Mouse (Mus musculus): ENCODE data around the gene Atp6v0c.
"Not testable (repeated sequence)": the region's sequence is repeated elsewhere in the genome, so short reads cannot be mapped to it uniquely, and the experiment has no call there.

The Atp6v0c gene

DNA sequence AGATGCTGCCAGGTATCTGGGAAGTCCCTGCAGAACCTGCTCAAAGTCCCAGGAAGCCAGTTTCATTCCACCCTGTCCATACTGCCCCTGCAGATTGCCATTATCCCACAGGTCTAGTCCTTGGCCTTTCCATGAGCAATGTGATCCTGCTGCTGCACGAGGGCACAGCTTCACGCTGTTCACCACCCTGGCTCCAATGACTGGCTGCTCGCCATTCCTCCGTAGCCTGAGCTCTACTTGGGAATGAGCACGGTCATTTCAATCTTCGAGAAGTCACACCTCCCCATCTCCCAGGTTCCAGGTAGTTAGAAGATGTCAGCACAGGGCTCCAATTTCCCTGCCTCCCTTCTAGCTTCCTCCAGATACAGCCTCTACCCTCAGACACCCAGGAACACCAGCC, 12.4 kb downstream of the Atp6v0c start:
- no peak for DNase-seq (ENCODE audit: low read depth, low spot score)

DNA sequence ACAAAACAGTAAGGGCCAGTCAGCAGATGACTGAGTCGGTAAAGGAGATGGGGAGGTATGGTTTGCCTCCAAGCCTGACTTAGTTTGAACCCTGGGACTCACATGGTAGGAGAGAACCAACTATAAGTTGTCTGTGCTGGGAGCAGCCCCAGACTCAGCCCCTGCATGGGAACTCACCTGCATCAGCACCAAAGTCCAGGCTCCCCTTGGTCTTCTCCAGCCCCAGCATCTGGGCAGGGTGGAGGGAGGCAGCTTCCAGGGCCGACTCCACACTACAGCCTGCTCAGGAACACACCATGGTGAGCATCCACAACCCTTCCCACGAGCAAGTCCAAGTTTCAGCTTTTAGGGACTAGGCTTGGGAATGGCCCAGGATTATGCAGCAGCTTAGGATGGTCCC, 13.1 kb downstream of the Atp6v0c start:
- no peak for DNase-seq (ENCODE audit: low read depth, low spot score)

DNA sequence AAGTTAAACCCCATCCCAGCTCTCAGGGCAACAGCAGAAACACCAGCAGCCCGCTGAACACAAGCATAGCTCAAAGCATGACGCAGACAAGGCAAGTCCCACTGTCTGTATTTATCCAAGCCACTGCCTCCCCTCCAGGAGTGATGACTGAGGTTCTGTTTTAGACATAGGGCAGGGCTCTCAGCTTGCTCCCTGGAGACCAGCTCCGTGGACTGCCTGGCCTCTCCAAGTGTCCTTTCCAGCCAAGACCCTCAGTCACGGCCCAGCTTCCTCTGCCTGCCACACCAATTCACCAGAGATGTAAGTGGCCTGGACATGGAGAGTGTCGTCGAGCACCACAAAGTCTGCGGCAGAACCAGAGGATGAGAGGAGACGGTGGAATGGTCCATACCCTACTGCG, 13.8 kb downstream of the Atp6v0c start:
- no peak for DNase-seq (ENCODE audit: low read depth, low spot score)

DNA sequence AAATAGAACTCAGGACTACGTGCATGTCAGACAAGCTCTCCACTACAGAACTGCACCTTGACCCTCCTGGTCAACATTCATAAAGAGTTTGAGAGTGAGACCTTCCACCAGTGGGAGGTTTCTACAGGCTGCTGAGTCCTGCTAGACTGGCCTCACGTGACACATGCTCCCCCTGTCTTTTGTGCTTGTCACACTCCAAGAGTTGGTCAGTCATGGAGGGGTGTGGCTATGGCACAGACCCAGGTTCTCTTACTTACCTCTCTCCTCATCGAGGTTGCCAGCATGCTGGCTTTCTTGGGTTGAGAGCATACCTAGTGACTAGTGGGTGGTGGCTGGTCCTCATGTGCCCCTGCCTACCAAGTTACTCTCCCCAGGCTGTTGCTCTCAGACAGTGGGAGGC, 15.0 kb downstream of the Atp6v0c start:
- DNase-seq (ENCODE audit: low read depth, low spot score) = no peak

DNA sequence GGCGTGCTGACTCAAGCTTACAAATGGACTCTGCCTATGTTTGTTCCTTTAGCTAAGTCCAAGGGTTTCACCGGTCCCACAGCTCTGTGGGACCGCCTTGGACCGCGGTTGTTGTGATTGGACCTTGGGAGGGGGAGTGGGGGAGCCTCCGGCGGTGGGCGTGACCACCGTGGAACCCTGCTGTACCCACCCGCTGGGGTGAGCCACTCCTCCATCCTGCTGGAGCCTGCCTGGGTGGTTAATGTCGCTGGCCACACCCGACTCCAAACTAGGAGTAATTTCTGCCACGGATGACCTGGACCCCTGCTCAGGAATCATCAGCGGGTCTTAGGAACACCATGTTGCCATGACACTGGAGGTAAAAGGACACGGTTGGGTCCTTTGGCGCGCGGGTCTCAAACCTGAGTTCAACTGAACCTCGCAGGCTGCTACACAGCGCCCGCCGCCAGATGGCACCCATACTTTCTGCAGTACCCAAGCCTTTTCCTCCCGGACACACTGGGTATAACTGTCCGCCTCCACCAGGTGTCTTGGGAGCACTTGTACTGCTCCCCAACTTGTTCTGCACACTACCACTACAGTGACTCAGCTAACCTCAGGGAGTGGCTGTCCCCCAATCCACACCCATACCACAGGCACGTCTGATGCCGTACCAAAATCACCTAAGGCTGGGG, 17.5 kb downstream of the Atp6v0c start:
- DNase-seq (ENCODE audit: low read depth, low spot score) = peak; percentile 83

DNA sequence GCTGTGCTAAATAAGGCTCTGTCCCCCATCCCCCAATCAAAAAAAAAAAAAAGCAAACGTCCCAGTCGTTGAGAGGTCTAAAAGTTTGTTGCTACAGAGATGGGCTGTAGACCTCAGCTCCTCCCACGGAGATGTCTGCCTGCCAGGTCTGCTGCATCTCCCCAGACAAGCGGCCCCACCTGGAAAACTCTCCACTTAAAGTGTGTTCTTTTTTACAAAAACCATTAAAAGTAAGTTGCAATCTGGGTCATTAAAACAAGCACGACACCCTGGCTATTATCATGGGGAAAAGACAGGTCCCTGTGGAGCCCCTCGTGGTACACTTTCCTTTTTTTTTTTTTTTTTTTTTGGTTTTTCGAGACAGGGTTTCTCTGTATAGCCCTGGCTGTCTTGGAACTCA, 18.1 kb downstream of the Atp6v0c start:
- DNase-seq (ENCODE audit: low read depth, low spot score) = no peak

DNA sequence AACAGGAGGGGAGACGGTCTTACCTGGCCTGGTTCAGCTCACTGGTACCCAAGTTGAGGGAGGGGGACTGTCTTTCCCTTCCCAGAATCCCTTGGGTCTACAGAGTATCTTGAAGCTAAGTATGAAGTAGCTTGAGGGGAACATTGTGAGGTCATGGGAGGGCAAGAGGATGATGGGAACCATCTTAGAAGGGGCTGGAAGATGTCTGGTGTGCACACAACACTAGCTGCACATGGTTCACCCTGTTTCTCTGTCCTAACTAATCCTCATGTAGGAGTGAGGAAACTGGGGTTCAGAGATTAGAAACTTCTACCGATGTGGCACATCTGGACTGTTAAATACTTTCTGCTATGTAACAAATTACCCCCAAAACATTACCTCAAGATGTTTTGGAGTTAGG, 18.7 kb downstream of the Atp6v0c start, which contains the start of gene Pdpk1:
TSS of gene Pdpk1 (minus strand) at position 101 of the 400 bp plus-strand sequence.
- no peak for DNase-seq (ENCODE audit: low read depth, low spot score)

DNA sequence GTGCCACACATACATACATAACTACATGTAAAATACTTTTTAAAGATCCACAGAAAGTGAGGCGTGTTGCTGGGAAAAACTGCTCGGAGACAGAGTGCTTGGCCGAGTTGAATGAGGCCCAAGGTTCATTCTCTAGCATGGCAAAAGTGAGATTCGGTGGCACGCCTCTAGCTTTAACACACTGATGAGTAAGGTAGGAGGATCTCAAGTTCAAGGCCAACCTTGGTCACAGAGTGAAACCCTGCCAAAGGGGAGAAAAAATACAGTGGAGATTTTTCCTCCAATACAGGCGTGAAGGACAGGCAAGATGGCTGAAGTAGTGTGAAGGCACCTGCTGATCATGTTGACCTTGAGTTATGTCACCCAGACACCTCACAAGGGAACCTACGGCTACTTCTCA, 20.1 kb downstream of the Atp6v0c start:
- no peak for DNase-seq (ENCODE audit: low read depth, low spot score)

DNA sequence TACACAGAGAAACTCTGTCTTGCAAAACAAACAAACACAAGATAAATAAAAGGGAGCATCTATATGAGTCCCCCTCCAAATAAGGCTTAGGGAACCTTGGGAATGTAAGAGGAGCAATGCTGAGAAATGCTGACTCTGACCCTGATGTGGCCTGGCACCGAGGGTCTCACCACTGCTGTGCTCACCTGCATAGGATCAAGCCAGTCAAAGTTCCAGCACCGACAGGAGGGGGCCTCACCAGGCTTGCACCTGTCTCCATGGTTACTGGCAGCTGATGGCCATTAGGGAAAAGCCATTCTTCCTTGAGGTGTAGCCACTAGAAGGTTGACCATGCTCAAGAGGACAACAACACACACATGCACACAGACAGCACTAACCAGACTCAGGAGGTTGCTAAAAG, 26.6 kb downstream of the Atp6v0c start:
- DNase-seq (ENCODE audit: low read depth, low spot score) = no peak

DNA sequence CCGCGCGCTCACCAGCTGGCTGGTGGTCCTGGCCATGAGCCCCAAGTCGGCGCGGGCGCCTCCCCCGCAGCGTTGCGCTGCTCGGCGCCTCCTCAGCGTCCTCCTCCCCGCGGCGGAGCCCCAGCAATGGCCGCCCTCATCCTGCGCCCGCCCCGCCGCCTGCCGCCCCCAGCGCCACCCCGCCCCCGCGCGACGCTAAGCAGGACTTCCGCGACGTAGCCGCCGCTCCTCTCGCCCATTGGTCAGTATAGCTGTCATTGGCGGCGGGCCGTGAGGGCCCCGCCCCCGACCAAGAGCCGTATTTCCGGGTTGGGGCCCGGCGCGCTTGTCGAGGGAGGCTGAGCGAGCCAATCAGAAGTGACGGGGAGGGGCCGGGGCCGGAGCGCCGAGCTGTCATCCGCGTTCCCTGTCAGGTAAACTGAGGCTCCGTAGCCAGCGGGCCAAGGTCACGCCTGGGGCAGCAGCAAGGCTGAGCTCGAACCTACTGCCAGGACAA, 28.0 kb downstream of the Atp6v0c start:
- DNase-seq (ENCODE audit: low read depth, low spot score) = peak; percentile 94

DNA sequence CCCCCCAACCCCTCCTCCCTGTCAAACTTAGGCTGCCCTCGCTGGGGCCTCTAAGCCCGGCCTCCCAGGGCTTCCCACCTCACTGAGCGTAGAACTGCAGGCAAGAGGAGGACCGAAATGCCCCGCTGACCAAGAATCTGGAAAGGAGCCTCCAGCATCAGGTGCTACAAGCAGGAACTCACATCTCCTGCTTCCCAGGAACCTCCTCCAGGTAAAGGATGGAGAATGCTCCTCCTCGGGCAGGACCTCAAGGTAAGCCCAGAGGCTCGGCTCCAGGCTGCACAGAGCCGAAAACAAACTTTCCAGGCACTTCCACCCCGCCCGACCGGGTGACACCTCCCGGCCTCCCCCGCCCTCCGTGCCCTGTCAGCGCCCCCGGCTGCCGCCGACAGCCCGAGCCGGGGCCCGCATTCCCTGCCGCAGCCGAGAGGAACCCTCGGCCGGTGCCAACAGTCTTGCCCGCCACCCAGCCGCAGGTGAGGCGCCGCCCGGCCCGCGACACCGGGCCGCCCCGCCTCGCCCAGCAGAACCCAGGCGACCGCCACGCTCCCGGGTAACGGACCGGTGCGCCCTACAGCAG, 28.6 kb downstream of the Atp6v0c start:
- DNase-seq (ENCODE audit: low read depth, low spot score) = no peak

DNA sequence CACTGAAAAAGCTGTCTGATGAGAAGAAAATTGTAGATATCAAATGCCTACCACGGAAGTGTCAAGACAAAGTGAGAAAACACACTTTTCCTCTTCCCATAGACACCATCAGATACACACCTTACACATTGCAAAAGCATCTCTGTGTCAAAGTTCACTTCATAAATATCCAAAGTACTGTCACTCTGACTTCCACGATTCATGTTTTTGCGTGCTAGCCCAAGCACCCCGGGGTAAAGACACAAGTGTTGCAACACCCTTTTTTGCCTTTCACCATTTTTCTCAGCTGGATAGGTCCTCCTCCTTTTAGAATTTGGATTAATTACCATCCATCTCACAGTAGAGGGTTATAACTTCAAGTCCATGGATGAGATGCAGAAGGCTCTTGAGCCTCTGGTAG, 29.5 kb downstream of the Atp6v0c start:
- DNase-seq (ENCODE audit: low read depth, low spot score) = no peak

DNA sequence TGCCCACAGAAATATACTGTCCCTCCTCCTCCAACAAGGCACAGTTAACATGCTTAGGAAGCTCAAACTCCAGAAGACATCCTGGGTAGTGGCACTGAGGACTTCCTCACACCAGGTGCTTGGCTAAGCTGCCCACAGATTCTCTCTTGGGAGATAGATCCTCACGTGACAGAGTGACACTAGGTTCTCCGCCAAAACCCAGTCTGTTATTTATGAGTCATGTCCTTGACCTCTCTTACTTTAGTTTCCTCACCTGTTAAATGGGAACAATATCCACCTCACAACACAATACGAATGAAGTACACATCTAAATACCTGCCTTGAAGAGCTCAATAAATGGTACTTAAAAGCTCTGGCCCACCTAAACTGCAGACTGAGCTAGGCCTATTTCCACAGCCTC, 30.2 kb downstream of the Atp6v0c start:
- DNase-seq (ENCODE audit: low read depth, low spot score) = no peak

DNA sequence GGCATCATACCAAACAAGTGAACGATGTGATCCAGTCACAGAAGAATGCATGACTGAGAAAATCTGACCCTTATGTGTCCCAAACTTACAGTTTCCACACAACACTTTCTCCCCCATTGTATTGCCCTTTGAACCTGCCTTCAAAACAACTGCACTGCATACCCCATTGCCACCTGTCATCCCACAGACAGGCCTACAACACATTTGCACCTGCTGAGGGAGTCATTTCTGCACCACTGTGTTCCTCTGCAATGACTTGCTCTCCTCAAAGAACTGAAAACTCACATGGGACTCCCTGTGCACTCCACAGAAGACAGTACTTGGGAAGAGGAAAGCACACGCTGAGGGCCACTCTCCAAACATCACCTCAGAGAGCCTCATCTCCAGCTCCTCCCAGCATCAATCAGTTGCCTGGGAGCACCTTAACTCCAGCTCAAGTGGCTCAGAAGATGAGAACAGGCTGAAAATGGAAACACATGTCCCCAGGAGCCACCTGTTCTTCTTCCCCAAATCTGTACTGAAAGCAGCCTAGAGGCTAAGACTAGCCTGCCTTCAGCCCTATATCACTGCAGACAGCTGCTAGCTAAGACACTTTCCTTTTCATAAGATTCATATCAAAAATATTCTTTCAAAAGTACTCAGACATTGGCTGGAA, 32.1 kb downstream of the Atp6v0c start:
- DNase-seq (ENCODE audit: low read depth, low spot score) = no peak

DNA sequence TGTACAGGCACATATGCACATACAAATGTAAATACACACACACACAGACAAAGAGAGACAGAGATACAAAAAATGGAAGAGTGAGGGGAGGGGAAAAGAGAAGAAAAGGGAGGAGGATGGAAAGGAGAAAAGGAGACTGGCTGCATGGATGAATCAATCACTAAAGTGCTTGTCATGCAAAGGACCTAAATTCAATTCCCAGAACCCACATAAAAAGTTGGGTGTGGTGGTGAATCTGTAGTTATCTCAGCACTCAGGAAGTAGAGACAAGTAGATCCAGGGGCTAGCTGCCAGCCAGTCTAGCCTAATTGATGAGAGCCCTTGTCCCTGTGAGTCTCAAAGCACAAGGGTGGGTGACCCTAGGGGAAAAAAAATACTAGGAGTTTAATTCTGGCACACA, 35.4 kb downstream of the Atp6v0c start:
- no peak for DNase-seq (ENCODE audit: low read depth, low spot score)

DNA sequence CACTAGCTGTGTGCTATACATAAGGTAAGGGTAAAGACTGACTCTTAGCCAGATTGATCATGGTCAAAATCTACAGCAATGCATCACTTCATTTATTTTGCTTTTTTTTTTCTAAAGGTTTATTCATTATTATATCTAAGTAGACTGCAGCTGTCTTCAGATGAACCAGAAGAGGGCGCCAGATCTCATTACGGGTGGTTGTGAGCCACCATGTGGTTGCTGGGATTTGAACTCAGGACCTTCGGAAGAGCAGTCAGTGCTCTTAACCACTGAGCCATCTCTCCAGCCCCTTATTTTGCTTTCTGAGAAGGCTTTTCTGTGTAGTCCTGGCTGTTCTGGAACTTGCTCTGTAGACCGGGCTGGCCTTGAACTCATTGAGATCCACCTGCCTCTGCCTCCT, 36.6 kb downstream of the Atp6v0c start:
- DNase-seq (ENCODE audit: low read depth, low spot score) = not testable (repeated sequence)

DNA sequence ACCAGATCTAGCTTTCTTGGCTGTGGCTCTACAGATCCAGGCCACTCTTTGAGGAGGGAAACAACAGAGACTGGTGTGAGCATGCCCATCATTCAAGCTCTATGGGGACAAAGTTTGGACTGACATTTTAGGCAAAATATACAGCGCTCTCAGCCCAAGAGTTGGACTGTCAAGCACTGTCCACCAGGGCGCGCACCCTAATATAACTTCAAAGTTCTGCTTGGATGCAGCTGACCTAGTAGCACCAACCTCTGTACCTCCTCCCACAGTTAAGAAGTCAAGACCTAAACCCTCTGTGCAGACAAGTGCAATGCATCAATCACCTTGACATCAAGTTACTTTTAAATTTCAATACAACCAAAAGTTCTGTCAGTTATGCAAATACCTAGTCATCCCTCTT, 37.9 kb downstream of the Atp6v0c start:
- no peak for DNase-seq (ENCODE audit: low read depth, low spot score)

DNA sequence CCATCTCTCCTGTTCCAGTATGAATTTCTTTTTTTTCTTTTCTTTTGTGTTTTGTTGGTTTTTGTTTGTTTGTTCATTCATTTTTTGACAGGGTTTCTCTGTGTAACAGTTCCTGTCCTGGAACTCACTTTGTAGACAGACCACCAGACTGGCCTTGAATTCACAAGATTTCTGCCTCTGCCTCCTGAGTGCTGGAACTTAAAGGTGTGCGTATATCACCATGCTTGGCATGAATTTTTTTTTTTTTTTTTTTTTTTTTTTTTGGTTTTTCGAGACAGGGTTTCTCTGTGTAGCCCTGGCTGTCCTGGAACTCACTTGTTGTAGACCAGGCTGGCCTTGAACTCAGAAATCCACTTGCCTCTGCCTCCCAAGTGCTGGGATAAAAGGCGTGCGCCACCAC, 40.3 kb downstream of the Atp6v0c start:
- DNase-seq (ENCODE audit: low read depth, low spot score) = not testable (repeated sequence)

DNA sequence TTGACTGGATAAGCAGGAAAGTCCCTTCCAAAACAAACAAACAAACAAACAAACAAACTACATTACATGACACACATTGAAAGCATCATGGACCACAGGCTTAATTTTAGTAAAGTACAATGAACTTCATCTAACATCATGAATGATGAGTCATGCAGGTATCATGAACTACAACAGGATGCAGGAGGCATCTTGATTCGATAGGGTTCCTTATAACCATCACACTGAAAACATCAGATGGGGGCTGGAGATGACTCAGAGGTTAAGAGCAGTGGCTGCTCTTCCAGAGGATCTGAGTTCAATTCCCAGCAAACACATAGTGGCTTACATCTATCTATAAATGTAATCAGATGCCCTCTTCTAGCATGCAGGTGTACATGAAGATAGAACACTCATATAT, 41.9 kb downstream of the Atp6v0c start:
- no peak for DNase-seq (ENCODE audit: low read depth, low spot score)

DNA sequence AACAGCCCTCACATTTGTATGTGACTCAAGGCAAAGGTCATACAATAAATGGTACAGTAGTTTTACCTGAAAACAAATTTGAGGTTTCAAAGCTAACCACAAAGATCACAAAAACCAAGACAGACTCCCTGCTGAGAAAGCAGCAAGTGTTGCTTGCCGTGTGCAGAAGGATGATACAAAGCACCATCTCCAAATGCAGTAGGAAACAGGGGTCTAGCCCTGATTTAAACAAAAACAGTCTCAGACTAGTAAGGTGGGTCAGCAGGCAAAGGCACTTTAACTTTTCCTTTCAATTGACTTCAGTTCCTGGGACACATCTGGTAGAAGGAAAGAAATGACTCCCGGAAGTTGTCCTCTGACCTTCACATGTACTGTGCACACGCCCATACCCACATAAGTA, 42.7 kb downstream of the Atp6v0c start:
- no peak for DNase-seq (ENCODE audit: low read depth, low spot score)

DNA sequence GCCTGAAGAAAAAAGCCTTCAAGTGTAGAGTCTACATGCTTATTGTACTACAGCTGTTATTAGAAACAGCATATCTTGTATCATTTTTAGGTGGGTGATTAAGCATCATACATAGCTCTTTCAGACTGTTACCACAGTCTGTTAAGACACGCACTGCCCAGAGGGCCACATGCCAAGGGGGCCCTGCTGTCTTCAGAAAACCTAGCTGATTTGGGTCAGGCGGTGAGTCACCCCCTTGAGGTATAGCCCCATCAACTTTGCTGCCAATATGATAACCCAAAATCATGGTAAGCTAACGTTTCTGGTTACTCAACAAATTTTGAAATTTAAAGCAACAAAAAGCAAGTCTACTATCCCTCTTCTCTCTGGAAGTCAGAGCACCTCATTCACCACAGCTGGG, 50.1 kb downstream of the Atp6v0c start:
- DNase-seq (ENCODE audit: low read depth, low spot score) = no peak

All from forelimb bud, embryonic 11.5 days (tissue).